Mouse (Mus musculus) B cell, adult 62 days (primary cell): ENCODE data around the gene Olfr1164. TPM values are rescaled to one million over a fixed set of nuclear protein-coding genes. Genes with fewer than 3 reads are reported as not detected.

Source experiments
- total RNA-seq: library from RNA; stranded (reverse); gene quantifications from 4 replicates; pipeline ENCODE4 v1.2.4, GENCODE M21; 2023

The Olfr1164 gene
- total RNA-seq = not detected in 4 replicates

DNA sequence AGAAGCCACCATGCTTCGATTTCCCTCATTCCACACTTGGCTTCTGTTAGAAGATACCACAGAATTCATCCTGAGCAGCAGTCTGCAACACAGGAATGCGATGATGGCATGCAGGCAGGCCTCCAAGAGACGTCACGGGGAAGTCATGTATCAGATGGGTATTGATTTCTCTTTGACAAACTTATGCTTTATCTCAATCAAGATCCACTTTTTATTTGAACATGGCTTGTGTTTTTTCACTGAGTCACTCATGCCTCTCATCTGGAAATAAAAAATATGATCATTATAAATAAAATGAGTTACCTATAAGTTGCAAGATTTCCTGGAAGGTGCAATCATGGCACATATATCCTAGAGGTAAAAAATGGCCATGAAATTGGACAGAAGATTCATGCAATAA is at the start of gene Olfr1164:
Gene Olfr1164 (minus strand): TSS at position 101 of the 400 bp plus-strand sequence.

DNA sequence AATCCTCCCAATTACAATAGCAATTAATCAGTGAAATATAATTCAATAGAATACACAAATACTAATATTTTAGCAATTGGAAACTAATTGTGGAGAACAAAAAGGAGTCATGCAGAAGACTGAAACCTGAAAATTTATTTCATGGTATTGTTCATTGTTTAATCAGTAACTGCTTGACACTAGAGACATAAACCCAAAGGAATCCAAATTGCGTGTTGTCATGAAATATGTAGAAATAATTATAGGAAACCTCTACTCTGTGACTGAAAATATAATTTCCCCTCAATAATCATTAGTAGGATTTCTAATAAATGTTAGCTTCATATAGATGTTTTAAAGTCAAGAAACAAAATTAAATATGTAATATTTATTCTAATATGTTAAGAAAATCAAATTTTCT is 34.4 kb upstream of the Olfr1164 start, which contains the start of gene Olfr1166:
Gene Olfr1166 (minus strand): TSS at position 101 of the 400 bp plus-strand sequence.

DNA sequence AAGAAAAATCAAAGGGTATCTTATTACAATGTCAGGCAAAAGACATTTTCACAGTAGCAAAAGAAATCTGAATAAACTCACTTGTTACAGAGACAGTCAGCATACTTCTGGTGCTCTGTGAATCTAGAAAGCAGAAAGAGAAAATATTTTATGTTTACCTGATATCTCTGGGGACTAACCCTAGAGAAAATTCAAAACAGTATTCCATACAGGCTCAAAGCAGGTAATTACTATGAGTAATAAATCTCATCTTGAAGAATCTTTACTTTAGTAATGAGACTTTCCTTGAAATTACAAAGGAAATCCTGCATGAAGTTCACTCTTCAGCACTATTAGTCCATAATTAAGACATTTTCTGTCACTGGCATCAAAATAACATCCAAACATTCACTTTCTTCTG is 22.0 kb downstream of the Olfr1164 start, which contains the start of gene Olfr1163:
Gene Olfr1163 (minus strand): TSS at position 101 of the 400 bp plus-strand sequence.

DNA sequence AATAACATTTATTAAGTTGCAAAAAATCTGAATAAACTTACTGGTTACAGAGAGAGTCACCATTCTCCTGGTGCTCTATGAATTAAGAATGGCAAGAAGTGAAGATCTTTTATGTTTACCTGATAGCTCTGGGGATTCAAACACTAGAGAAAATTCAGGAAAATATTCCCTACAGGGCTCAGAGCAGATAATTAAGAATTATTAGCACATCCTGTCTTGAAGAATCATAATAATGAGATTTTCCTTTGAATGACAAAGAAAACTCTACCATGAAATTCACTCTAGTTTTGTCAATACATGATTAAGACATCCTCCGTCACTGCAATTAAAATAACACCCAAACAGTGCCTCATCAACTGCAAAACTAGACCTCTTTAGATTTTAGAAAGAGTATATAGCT is 42.7 kb downstream of the Olfr1164 start, which contains the start of gene Olfr1162:
Gene Olfr1162 (minus strand): TSS at position 101 of the 400 bp plus-strand sequence.

Other genes starting within 250 kb of the Olfr1164 start
- gene Olfr1150-ps1, start 250.0 kb downstream of the Olfr1164 start, total RNA-seq = not detected in 4 replicates
- not detected in 4 replicates for gene Olfr1151, start 238.1 kb downstream of the Olfr1164 start, total RNA-seq
- gene Olfr1152, start 227.5 kb downstream of the Olfr1164 start, total RNA-seq = not detected in 4 replicates
- gene Olfr1153, start 199.0 kb downstream of the Olfr1164 start, total RNA-seq = not detected in 4 replicates
- gene Olfr1154, start 188.8 kb downstream of the Olfr1164 start, total RNA-seq = not detected in 4 replicates
- not detected in 4 replicates for gene Olfr1155, start 148.8 kb downstream of the Olfr1164 start, total RNA-seq
- not detected in 4 replicates for gene Olfr1156, start 140.9 kb downstream of the Olfr1164 start, total RNA-seq
- gene Olfr1157, start 125.7 kb downstream of the Olfr1164 start, total RNA-seq = not detected in 4 replicates
- not detected in 4 replicates for gene Olfr74, start 119.3 kb downstream of the Olfr1164 start, total RNA-seq
- gene Olfr1158, start 103.9 kb downstream of the Olfr1164 start, total RNA-seq = not detected in 4 replicates
- not detected in 4 replicates for gene Olfr1160, start 85.7 kb downstream of the Olfr1164 start, total RNA-seq
- gene Olfr1161, start 71.2 kb downstream of the Olfr1164 start, total RNA-seq = not detected in 4 replicates
- gene Olfr73, start 56.3 kb downstream of the Olfr1164 start, total RNA-seq = not detected in 4 replicates
- gene Olfr1162, start 42.8 kb downstream of the Olfr1164 start, total RNA-seq = not detected in 4 replicates
- gene Olfr1163, start 22.1 kb downstream of the Olfr1164 start, total RNA-seq = not detected in 4 replicates
- not detected in 4 replicates for gene Olfr1166, start 34.3 kb upstream of the Olfr1164 start, total RNA-seq
- gene Olfr1167, start 61.2 kb upstream of the Olfr1164 start, total RNA-seq = not detected in 4 replicates
- gene Olfr1168, start 87.9 kb upstream of the Olfr1164 start, total RNA-seq = not detected in 4 replicates
- not detected in 4 replicates for gene Olfr1170, start 134.4 kb upstream of the Olfr1164 start, total RNA-seq
- not detected in 4 replicates for gene Olfr1173, start 185.9 kb upstream of the Olfr1164 start, total RNA-seq
- gene Olfr1174-ps, start 221.2 kb upstream of the Olfr1164 start, total RNA-seq = not detected in 4 replicates
- not detected in 4 replicates for gene Olfr1175-ps, start 233.2 kb upstream of the Olfr1164 start, total RNA-seq
- not detected in 4 replicates for gene Olfr1176, start 242.8 kb upstream of the Olfr1164 start, total RNA-seq